Mouse (Mus musculus) heart, adult 8-10 months (tissue): Measurements from ENCODE around the gene Cldn3. TPM values are rescaled to one million over a fixed set of nuclear protein-coding genes. Genes with fewer than 3 reads are reported as not detected.
"Not testable (repeated sequence)": the region's sequence is repeated elsewhere in the genome, so short reads cannot be mapped to it uniquely, and the experiment has no call there.

ENCODE experiments used
- DNase-seq: peaks from one replicate; pipeline ENCODE4 v3.0.0; 2022; ENCODE audit warnings: low spot score
- total RNA-seq, 4 experiments: library from RNA; stranded (reverse); gene quantifications; 2 replicates each; pipeline ENCODE4 v1.2.4; 2022

Gene Cldn3
- under 1 TPM in 1 of 4 experiments, not detected in 3; 0.28 TPM for total RNA-seq

GRCm38 (mm10) chr5:134985633-134986297 lies at the start of gene Cldn3:
Gene Cldn3, plus strand, starts transcription at chr5:134986214.
- DNase-seq, result no peak

DNA sequence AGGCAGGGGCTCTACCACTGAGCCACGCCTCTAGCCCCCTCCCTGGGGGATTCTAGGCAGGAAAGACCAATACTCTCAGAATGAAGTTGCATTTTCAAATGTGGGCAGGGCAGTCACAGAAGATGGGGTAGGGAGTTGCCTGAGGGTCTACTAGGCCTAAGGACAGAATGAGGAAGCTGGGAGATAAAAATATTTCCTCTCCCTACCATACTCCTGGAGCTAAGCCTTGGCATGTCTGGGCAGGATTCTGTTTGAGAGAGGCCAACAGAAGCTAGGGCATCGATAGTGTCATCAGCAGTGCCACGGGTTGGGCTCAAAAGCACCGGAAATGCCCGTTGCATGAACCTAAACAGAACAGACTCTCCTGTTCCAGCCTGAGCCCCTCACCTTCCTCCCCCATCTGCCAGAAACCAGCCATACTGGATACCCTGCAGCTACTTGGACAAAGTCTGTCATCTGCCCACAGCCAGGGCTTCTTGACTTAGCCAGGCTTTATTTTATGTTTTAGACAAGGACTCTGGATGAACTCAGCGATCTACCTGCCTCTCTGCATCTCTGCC lies 49.3 kb upstream of the Cldn3 start:
- DNase-seq, result no peak

DNA sequence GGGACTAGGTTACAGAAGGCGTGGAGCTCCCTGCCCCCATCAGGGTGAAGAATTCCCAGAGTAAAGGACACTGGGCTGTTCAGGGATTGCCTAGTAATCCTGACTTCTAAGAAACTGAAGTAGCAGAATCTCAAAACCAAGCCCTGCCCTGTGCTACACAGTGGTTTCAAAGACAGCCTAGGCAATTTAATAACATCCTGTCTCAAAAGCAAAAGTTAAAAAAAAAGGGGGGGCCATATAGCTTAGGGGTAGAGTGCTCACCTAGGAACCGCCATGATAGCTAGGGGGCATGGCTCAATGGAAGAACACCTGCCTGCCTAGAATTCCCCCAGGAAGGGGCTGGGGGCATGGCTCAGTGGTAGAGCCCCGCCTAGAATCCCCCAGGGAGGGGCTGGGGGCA lies 46.9 kb upstream of the Cldn3 start:
- no peak for DNase-seq

DNA sequence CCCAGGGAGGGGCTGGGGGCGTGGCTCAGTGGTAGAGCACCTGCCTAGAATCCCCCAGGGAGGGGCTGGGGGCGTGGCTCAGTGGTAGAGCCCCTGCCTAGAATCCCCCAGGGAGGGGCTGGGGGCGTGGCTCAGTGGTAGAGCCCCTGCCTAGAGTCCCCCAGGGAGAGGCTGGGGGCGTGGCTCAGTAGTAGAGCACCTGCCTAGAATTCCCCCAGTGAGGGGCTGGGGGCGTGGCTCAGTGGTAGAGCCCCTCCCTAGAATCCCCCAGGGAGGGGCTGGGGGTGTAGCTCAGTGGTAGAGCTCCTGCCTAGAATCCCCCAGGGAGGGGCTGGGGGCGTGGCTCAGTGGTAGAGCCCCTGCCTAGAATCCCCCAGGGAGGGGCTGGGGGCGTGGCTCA lies 46.5 kb upstream of the Cldn3 start:
- not testable (repeated sequence) for DNase-seq

DNA sequence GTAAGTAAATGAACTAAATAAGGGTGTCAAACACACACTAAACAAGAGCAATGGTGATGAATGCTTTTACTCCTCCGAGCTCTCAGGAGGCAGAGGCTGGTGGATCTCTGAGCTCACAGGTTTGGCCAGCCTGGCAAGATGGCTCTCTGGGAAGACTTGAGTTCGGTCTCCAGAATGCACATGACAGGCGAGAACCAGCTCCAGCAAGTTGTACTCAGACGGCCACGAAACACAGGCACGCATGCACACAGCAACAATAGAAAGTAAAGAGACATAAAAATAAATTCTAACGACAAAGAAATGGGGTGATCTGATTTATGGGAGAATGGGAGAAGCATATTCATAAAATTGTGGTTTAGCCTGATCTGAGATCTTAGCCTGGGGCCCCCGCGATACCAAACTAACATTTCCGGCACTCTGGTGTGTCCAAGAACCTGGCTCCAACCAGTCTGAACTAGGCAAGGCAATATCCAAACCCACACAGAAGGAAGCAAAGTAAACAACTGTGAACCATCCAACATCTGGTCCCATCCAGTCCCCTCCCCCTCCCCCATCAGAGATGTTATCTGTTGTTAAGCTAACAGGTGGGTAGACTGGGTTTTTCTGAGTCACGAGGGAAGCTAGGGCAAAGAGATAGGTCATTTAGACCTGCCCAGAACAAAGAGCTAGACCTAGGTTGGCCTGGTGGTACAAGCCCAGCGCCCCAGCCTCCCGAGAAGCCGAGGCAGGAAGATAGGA lies 44.4 kb upstream of the Cldn3 start:
- DNase-seq, result no peak

DNA sequence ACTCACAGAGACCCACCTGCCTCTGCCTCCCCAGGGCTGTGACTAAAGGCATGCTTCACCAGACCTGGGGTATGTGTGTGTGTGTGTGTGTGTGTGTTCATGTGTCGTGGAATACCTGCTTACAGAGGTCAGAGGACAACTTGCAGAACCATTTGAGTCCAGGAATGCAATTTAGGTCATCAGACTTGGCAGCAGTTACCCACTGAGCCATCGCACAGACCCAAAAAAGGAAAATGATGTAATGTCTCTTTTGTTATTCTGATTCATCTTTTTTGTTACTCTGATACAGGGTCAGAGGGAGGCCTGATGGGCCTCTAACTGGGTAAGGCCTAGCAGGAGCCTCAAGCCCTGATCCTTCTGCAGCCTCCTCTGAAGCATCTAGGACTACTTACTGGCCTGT lies 43.3 kb upstream of the Cldn3 start:
- no peak for DNase-seq

DNA sequence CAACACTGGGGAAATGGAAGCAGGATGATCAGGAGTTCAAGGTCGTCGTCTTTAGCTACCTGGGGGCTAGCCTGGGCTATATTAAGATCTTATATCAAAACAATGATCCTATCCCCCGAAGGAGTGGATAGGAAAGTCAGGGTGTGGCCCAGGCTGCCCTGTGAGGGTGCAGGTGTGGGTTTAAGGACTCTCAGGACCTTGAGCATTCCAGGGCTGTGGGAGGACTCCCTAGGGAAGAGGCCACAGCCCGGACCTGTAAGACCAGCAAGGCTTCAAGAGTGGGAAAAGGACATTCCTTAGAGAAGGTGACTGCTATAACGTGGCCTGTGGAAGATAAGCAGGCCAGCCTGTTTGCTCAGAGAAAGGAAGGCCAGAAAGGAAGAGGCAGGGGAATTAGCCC lies 41.8 kb upstream of the Cldn3 start:
- no peak for DNase-seq

GRCm38 (mm10) chr5:134945266-134945959 lies 40.6 kb upstream of the Cldn3 start:
- no peak for DNase-seq

- DNase-seq, result no peak
These were observed 39.8 kb upstream of the Cldn3 start for GRCm38 (mm10) chr5:134946063-134946856.

DNA sequence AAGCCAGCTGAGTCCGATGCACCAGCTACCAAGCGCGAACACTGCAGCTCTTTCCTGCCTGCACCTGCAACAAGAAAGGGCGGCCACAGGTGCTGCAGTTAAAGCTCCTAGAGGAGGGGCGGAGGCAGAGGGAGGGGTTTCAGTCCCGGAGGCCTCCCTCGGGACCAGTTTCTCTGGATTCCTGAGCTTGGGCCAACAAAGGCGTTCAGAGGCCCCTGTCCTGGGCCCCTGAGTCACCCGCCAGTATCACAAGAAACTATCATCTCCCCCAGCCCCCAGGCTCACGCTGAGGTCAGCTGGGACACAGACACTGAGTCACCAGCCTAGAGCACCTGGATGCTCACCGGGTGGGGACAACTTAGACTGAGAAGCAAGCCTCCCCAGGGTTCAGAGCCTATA lies 39.2 kb upstream of the Cldn3 start, which contains the start of gene Cldn4:
Gene Cldn4, minus strand, starts transcription at position 78 of the 399 bp plus-strand sequence.
- no peak for DNase-seq

GRCm38 (mm10) chr5:134947420-134948084 lies 38.5 kb upstream of the Cldn3 start:
- no peak for DNase-seq

- DNase-seq, result no peak
These were observed 38.0 kb upstream of the Cldn3 start for GRCm38 (mm10) chr5:134948085-134948439.

DNA sequence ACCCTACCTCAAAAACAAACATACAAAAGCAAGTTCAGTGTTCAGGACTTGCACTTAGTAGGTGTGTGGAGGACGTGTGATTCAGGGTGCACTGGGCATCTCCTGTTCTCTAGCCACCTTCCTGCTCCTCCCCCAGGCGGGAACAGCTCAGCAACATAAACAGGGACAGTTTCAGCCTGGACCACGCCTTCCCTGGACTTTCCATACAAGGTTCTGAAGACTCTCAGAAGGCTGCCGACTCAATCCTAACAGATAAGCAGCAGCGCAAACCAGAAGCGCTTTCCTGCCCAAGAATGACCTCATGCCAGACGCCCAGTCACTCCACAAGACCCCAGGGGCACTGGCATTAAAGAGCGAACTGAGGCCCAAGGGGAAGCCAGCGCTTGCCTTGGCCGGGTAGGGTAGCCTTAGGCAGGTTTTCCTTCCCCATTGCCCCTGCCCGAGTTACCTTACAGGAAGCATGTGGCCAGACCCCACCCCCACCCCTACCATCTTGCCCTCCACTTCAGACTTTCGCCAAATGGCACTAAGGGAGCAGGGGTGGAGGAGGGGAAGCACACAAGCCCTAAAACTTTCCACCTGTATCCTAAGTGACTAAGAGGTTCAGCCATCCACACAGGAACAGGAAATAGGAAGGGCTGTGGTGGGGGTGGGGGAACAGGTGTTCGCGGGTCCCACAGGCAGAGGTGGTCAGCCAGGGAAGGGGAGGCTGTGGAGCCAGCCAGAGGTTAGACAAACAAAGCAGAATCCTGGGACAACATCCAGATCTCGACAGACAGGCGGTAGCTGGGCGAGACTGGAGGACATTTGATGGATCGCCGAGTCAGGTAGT lies 34.7 kb upstream of the Cldn3 start:
- no peak for DNase-seq

- no peak for DNase-seq
These were observed 30.5 kb upstream of the Cldn3 start for GRCm38 (mm10) chr5:134955491-134955890.

DNA sequence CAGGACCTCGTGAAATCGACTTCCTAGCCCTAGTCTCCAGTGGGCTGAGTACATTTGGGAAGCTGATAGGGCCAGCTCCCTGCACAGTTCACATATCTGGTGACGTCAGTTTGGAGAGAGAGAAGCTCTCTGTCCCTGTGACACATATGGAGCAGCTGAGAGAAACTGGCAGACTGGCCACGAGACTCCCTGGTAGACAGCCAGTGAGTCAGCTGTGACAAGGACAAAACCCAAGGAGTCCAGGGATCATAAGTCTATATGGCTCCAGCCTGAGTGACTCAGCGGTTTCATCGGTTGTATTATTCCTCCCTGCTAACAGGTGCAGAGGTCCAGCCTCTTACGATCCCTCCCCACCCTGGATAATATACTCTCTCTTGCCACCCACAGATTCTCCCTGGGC lies 26.9 kb upstream of the Cldn3 start:
- DNase-seq, result peak; percentile 63

- DNase-seq, result no peak
These were observed 25.6 kb upstream of the Cldn3 start for GRCm38 (mm10) chr5:134960430-134960829.

DNA sequence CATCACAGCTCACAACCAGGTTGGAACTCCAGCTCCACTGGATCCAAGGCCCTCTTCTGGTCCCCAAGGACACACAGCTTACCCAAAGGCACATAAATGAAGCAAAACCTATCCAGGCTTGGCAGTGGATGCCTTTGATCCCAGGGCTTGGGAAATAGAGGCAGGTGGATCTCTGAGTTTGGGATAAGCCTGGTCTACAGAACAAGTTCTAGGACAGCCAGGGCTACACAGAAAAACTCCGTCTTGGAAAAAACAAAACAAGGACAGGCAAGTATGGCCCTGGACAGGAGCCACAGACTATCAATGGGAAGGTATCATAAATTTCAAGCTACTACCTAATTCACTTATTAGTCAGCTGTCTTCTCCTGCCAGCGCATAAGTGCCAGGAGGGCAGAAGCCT lies 24.5 kb upstream of the Cldn3 start:
- DNase-seq, result no peak

DNA sequence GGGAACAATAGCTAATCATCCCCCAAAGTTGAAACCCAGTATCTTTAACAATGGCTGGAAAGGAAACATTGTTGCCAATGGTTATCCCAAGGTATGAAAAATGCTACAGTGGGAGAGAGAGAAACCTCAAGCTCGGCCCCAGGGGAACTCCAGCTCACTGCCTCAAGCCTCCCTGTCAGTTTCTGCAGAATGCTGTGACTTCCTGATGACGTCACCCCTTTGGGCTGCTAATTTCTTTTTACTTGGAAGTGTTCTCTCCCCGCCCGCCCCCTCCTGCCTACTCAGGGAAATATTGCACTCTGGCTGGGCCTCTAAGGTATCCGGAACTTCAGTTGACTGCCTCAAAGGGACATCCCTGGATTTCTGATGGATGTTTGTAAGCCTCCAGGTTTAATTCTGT lies 22.5 kb upstream of the Cldn3 start:
- peak; percentile 55 for DNase-seq

- not testable (repeated sequence) for DNase-seq
These were observed 21.4 kb upstream of the Cldn3 start for GRCm38 (mm10) chr5:134964655-134965054.

GRCm38 (mm10) chr5:134965473-134965851 lies 20.6 kb upstream of the Cldn3 start:
- peak; percentile 64 for DNase-seq
